Mouse (Mus musculus): ENCODE results near the gene Ell3. TPM values are rescaled to one million over a fixed set of nuclear protein-coding genes. Genes with fewer than 3 reads are reported as not detected.
"Not testable (repeated sequence)": the region's sequence is repeated elsewhere in the genome, so short reads cannot be mapped to it uniquely, and the experiment has no call there.

Ell3 gene
- polyA plus RNA-seq, 1 experiment from 2014 or later: 1.9 TPM

DNA sequence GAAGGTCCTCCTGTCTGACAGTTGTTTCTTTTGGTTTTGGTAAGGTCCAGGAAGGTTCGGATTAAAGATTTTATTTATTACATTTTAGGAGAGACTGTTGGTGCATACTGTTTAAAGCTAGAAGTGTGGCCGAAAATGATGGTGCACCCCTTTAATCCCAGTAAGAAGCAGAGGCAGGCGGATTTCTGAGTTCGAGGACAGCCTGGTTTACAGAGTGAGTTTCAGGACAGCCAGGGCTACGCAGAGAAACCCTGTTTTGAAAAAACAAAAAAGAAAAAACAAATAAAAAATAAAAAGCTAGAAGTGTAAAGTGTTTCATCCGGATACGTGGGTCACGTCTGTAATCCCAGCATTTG, 30.1 kb upstream of the Ell3 start:
- ATAC-seq: 0 out of 2 replicates have a peak, but pooled peaks have one; percentile 8
- peak overlapping the region; percentile 67 for H3K4me3 ChIP-seq (ENCODE audit: low read depth, low read length)
- peak overlapping the region; percentile 57; the same call in 1 of the 2 replicates for H3K9ac ChIP-seq (ENCODE audit: low read depth, low read length)
- H3K4me2 ChIP-seq (replicated peaks; ENCODE audit: low read depth): peak overlapping the region; percentile 75
- no peaks in the 10 kb centered on the region for H3K4me1 ChIP-seq (replicated peaks; ENCODE audit: control insufficient read depth, insufficient read depth, low read length)
- 27% methylated on average over 8 of the region's 8 CpGs for WGBS
- no peaks in the 10 kb centered on the region for H3K9me3 ChIP-seq (ENCODE audit: control insufficient read depth)
- H3K27ac ChIP-seq (ENCODE audit: low read depth, low read length): peak overlapping the region; percentile 70
- no peak for TF ChIP-seq CTCF (IDR thresholded peaks at IDR 0.05; ENCODE audit: low read depth)
- no peaks in the 10 kb centered on the region for H3K27me3 ChIP-seq (replicated peaks; ENCODE audit: control insufficient read depth, insufficient read depth, low read length)
- no peaks in the 10 kb centered on the region for H3K36me3 ChIP-seq (ENCODE audit: control insufficient read depth, insufficient read depth)

DNA sequence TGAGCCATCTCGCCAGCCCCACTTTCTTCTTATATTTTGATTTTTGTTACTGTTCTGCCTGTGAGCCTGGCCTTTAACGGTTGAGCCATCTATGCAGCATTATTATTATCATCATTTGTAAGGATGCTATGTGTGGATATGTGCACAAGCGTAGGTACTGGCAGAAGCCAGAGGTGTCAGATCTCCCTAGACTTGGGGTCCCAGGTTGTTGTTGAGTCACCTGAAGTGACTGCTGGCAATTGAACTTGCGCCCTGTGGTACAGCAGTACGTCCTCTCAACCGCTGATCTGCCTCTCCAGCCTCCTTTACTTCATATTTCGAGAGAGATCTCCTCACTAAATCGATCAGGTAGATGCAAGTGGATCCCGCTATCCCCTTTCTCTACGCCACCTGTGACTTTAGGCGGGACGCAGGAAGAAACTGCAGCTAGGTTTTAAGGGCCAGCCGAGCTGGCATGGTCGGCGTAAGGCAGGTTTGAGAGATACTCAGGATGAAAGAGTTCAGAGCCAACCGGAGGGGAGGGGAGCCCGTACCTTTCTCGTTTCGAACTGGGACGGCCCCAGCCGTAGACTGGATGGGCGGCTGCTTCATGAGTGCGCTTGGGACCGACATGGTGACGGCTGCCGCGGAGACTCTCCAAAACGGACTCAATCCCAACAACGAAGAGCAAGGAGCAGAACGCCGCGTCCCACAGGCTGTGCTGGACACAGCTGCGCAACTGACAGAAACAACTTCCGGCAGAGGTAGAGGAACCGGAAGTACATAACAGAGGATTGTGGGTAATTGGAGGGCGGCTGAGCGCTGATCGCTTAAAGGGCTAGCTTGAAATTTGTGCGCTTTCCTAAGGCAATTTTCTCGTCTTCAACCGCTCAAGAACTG, 29.5 kb upstream of the Ell3 start, which contains the start of gene Mfap1b:
Mfap1b (minus strand) TSS at position 767 of the 879 bp plus-strand sequence.
- H3K36me3 ChIP-seq (ENCODE audit: control insufficient read depth, insufficient read depth); H3K27me3 ChIP-seq (replicated peaks; ENCODE audit: control insufficient read depth, insufficient read depth, low read length); H3K4me1 ChIP-seq (replicated peaks; ENCODE audit: control insufficient read depth, insufficient read depth, low read length); H3K9me3 ChIP-seq (ENCODE audit: control insufficient read depth): not testable (repeated sequence)
- Histone ChIP-seq H3K4me2 (replicated peaks; ENCODE audit: low read depth) (peak within 1 kb of the TSS; percentile 75), H3K27ac (ENCODE audit: low read depth, low read length) (peak within 1 kb of the TSS; percentile 70), H3K9ac (ENCODE audit: low read depth, low read length) (peak within 1 kb of the TSS; percentile 57), H3K4me3 (ENCODE audit: low read depth, low read length) (peak within 1 kb of the TSS; percentile 67)
- WGBS: 4% methylated on average over 39 of the region's 41 CpGs
- ATAC-seq: peak; percentile 84

DNA sequence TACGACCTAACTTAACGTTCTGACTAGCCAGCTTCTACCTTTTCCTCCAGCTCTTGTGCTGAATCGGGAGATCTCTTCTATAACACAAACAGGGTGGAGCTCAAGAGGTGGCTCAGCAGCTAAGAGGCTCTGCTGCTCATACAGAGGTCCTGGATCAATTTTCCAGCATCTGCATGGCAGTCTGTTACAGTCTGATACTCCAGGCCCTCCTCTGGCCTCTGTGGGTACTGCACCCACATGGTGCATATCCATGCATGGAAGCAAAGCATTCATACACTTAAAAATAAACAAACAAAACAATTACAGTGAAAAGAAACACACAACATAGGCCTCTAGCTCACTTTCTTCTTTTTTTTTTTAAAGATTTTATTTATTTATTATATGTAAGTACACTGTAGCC, 28.7 kb upstream of the Ell3 start:
- H3K36me3 ChIP-seq (ENCODE audit: control insufficient read depth, insufficient read depth); H3K9ac ChIP-seq (ENCODE audit: low read depth, low read length); H3K9me3 ChIP-seq (ENCODE audit: control insufficient read depth); H3K27me3 ChIP-seq (replicated peaks; ENCODE audit: control insufficient read depth, insufficient read depth, low read length); H3K4me3 ChIP-seq (ENCODE audit: low read depth, low read length); ATAC-seq; H3K4me1 ChIP-seq (replicated peaks; ENCODE audit: control insufficient read depth, insufficient read depth, low read length); H3K27ac ChIP-seq (ENCODE audit: low read depth, low read length): not testable (repeated sequence)
- H3K4me2 ChIP-seq (replicated peaks; ENCODE audit: low read depth): peak overlapping the region; percentile 75; the same call in 1 of the 2 replicates
- WGBS: 79% methylated on average over 3 of the region's 3 CpGs
- TF ChIP-seq CTCF (IDR thresholded peaks at IDR 0.05; ENCODE audit: low read depth): 0 out of 2 replicates have a peak, but pooled peaks have one; percentile 8

DNA sequence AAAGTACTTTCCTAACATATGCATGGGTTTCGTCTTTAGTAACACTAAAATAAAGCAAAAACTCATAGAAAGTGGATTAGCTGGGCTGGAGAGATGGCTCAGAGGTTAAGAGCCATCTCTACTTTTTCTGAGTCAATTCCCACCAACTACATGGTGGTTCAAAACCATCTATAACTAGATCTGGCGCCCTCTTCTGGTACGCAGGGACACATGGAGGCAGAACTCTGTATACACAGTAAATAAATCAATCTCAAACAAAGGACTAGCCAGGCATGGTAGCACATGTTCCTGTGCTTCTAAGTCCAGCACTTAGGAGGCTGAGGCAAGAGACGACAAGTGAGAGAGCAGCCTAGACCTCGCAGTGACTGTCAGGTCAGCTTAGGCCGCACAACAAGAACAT, 24.9 kb upstream of the Ell3 start:
- H3K4me2 ChIP-seq (replicated peaks; ENCODE audit: low read depth); H3K27ac ChIP-seq (ENCODE audit: low read depth, low read length); H3K9me3 ChIP-seq (ENCODE audit: control insufficient read depth); H3K4me3 ChIP-seq (ENCODE audit: low read depth, low read length); H3K4me1 ChIP-seq (replicated peaks; ENCODE audit: control insufficient read depth, insufficient read depth, low read length); H3K36me3 ChIP-seq (ENCODE audit: control insufficient read depth, insufficient read depth); H3K27me3 ChIP-seq (replicated peaks; ENCODE audit: control insufficient read depth, insufficient read depth, low read length); H3K9ac ChIP-seq (ENCODE audit: low read depth, low read length); ATAC-seq: not testable (repeated sequence)
- WGBS: 67% methylated on average over 1 of the region's 6 CpGs

- no peak for ATAC-seq
- no peak overlapping the region for H3K4me3 ChIP-seq (ENCODE audit: low read depth, low read length)
- no peak overlapping the region for H3K9ac ChIP-seq (ENCODE audit: low read depth, low read length)
- H3K9me3 ChIP-seq (ENCODE audit: control insufficient read depth): no peaks in the 10 kb centered on the region
- H3K4me1 ChIP-seq (replicated peaks; ENCODE audit: control insufficient read depth, insufficient read depth, low read length): 0 out of 2 replicates have a peak, but pooled peaks cover 8% of the 10 kb centered on the region
- WGBS: 46% methylated on average over 2 of the region's 2 CpGs
- no peaks in the 10 kb centered on the region for H3K27me3 ChIP-seq (replicated peaks; ENCODE audit: control insufficient read depth, insufficient read depth, low read length)
- H3K4me2 ChIP-seq (replicated peaks; ENCODE audit: low read depth): no peak overlapping the region
- no peak for TF ChIP-seq CTCF (IDR thresholded peaks at IDR 0.05; ENCODE audit: low read depth)
- H3K27ac ChIP-seq (ENCODE audit: low read depth, low read length): no peak overlapping the region
- H3K36me3 ChIP-seq (ENCODE audit: control insufficient read depth, insufficient read depth): peaks cover 5% of the 10 kb centered on the region; the same call in 1 of the 2 replicates
Observed at GRCm38 (mm10) chr2:121460071-121460470, 16.0 kb upstream of the Ell3 start.

DNA sequence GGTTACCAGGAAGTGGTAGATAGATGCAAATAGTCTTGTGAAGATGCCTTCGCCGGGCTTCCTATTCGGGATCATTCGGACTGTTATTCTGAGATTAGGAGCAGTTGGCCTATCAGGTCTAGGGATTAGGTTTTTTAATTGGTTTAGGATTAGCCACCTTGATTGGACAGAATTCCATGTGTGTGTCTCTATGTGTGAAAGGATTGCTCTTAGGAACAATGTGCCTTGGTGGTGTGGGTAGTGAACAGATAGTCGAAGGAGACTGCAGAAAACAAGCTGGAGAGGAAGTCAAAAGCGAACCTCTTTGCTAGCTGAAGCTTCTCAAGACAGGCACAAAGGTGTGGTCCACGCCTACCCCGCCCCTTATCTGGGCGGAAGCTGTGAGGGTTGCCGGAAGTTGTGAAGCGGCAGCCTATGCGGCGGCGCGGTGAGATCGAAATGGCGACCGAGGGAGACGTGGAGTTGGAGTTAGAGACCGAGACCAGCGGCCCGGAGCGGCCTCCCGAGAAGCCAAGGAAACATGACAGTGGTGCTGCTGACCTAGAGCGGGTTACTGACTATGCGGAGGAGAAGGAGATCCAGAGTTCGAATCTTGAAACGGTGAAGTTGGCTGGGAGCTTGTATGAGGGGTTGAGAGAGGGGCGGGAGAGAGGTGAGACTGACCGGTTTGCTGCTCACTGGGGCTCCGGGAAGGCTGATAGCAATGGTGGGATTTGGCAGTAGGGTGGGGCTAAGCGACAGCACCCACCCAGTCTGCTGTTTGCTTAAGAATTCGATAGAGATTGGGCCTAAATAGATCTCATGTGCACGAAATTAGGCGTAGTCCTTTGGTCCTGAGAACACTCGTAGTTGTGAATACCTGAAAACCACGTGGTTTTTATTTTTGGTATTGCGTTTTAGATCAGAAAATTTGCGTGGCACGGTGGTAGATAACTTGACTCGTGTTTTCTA, 12.9 kb upstream of the Ell3 start, which contains the start of gene Serinc4:
Serinc4 (minus strand) TSS at position 90 of the 951 bp plus-strand sequence.
- no peak for TF ChIP-seq CTCF (IDR thresholded peaks at IDR 0.05; ENCODE audit: low read depth)
- peak within 1 kb of the TSS; percentile 81 for H3K27ac ChIP-seq (ENCODE audit: low read depth, low read length)
- 2% methylated on average over 41 of the region's 41 CpGs for WGBS
- peaks cover 23% of the 10 kb centered on the region for H3K36me3 ChIP-seq (ENCODE audit: control insufficient read depth, insufficient read depth)
- H3K4me1 ChIP-seq (replicated peaks; ENCODE audit: control insufficient read depth, insufficient read depth, low read length): 0 out of 2 replicates have a peak, but pooled peaks cover 8% of the 10 kb centered on the region
- peak within 1 kb of the TSS; percentile 72 for H3K9ac ChIP-seq (ENCODE audit: low read depth, low read length)
- H3K4me3 ChIP-seq (ENCODE audit: low read depth, low read length): peak within 1 kb of the TSS; percentile 74
- no peaks in the 10 kb centered on the region for H3K9me3 ChIP-seq (ENCODE audit: control insufficient read depth)
- ATAC-seq: peak; percentile 87
- no peaks in the 10 kb centered on the region for H3K27me3 ChIP-seq (replicated peaks; ENCODE audit: control insufficient read depth, insufficient read depth, low read length)
- H3K4me2 ChIP-seq (replicated peaks; ENCODE audit: low read depth): peak within 1 kb of the TSS; percentile 76
